Mouse (Mus musculus) liver, embryonic 15.5 days (tissue): ENCODE results near the gene Tiam2. TPM values are rescaled to one million over a fixed set of nuclear protein-coding genes. Genes with fewer than 3 reads are reported as not detected.

Experiments used
- ATAC-seq: fragments of 200-750 bp; cut with Nextera tagmentation; 2 replicates; pipeline ENCODE4 v1.8.0; 2017; ENCODE audit warnings: moderate number of reproducible peaks, mild to moderate bottlenecking, moderate library complexity; ENCODE audit not compliant: insufficient read depth
- H3K27ac ChIP-seq: fragments of 300-500 bp; sonication (generic); replicated peaks from 2 replicates; pipeline ENCODE4 v1.5.1; 2015; ENCODE audit warnings: mild to moderate bottlenecking, inconsistent platforms
- H3K27me3 ChIP-seq: fragments of 300-500 bp; sonication (generic); 2 replicates; pipeline ENCODE4 v1.6.1; 2015; ENCODE audit warnings: mild to moderate bottlenecking, inconsistent platforms
- H3K36me3 ChIP-seq: fragments of 300-500 bp; sonication (generic); replicated peaks from 2 replicates; pipeline ENCODE4 v1.6.1; 2015; ENCODE audit warnings: moderate library complexity, mild to moderate bottlenecking, inconsistent platforms
- H3K4me1 ChIP-seq: fragments of 300-500 bp; sonication (generic); replicated peaks from 2 replicates; pipeline ENCODE4 v1.6.1; 2015; ENCODE audit warnings: inconsistent platforms
- H3K4me2 ChIP-seq: fragments of 300-500 bp; sonication (generic); 2 replicates; pipeline ENCODE4 v1.6.1; 2015; ENCODE audit warnings: moderate library complexity, mild to moderate bottlenecking, inconsistent platforms
- H3K4me3 ChIP-seq: fragments of 300-500 bp; sonication (generic); replicated peaks from 2 replicates; pipeline ENCODE4 v1.5.1; 2015; ENCODE audit warnings: mild to moderate bottlenecking, inconsistent platforms
- H3K9ac ChIP-seq: fragments of 300-500 bp; sonication (generic); 2 replicates; pipeline ENCODE4 v1.6.1; 2015; ENCODE audit warnings: moderate library complexity, mild to moderate bottlenecking, inconsistent platforms
- H3K9me3 ChIP-seq: fragments of 300-500 bp; sonication (generic); replicated peaks from 2 replicates; pipeline ENCODE4 v1.6.1; 2016; ENCODE audit warnings: inconsistent platforms
- WGBS: fragments of 180-500 bp; shearing (Covaris S2); methylation state at CpG from one replicate; pipeline ENCODE4 v1.1.7; 2015; ENCODE audit warnings: mixed read lengths; ENCODE audit not compliant: insufficient replicate concordance; 5-methylcytosine and 5-hydroxymethylcytosine counted together
- polyA plus RNA-seq: library from polyadenylated mRNA; unstranded; fragments of >200 nt; fragmentation: Nextera tagmentation; extraction: Ambion mirVana; gene quantifications from 2 replicates; pipeline ENCODE4 v1.2.1, GENCODE M21; 2015

The Tiam2 gene
- polyA plus RNA-seq, 1 experiment from 2014 or later = 0.73 TPM

DNA sequence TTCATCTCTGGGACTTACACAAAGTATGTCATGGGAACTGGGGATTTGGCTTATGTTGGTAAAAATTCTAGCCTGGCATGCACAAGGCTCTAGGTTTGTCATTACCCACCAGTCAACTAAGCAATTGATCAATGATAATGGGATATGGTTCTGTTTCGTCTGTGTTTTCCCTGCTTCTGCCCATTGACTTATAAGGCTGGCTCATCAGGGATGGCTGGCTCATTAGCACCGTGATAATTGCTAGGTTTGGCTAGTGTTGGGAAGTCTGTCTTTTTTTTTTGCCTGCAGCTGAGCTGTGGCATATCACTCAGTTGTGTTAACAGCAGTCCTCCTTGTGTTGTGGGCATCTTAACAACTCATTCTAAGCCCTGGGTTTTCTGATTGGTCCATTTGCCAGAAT is 36.8 kb downstream of the Tiam2 start:
- WGBS = 45% methylated on average over 2 of the region's 2 CpGs
- Histone ChIP-seq H3K4me2 (no peak overlapping the region), H3K4me1 (no peaks in the 10 kb centered on the region), H3K9me3 (no peaks in the 10 kb centered on the region), H3K4me3 (no peak overlapping the region), H3K27ac (no peak overlapping the region), H3K9ac (no peak overlapping the region), H3K36me3 (no peaks in the 10 kb centered on the region), H3K27me3 (no peaks in the 10 kb centered on the region)
- ATAC-seq = no peak

DNA sequence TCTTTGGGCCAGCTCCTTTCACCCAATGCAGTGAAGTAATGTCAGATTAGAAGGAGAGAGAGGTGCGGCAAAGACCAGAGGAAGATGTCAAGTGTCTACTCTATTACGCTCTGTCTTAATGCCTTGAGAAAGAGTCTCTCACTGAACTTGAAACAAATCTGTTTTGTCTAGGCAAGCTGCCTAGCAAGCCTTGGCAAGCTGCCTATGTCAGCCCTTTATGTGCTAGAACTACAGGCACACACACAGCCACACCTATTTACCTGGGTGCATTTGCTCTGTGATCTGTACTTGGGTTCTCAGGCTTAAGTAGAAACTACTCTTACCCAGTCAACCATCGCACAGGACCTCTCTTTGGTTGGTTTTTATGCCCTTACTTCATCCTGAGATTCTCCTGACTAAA is 40.4 kb downstream of the Tiam2 start:
- no peak overlapping the region for H3K27ac ChIP-seq
- H3K4me1 ChIP-seq = no peaks in the 10 kb centered on the region
- H3K9me3 ChIP-seq = no peaks in the 10 kb centered on the region
- no peak overlapping the region for H3K9ac ChIP-seq
- H3K4me3 ChIP-seq = no peak overlapping the region
- no peak overlapping the region for H3K4me2 ChIP-seq
- H3K27me3 ChIP-seq = no peaks in the 10 kb centered on the region
- ATAC-seq = no peak
- WGBS = 77% methylated on average over 3 of the region's 3 CpGs
- H3K36me3 ChIP-seq = no peaks in the 10 kb centered on the region

- 30% methylated on average over 1 of the region's 1 CpGs for WGBS
These were observed 42.0 kb downstream of the Tiam2 start for GRCm38 (mm10) chr17:3368386-3368785.

GRCm38 (mm10) chr17:3369631-3370030 is 43.3 kb downstream of the Tiam2 start:
- Histone ChIP-seq H3K9ac (no peak overlapping the region), H3K36me3 (no peaks in the 10 kb centered on the region), H3K4me3 (no peak overlapping the region), H3K4me2 (no peak overlapping the region), H3K27me3 (no peaks in the 10 kb centered on the region), H3K9me3 (no peaks in the 10 kb centered on the region), H3K4me1 (no peaks in the 10 kb centered on the region), H3K27ac (no peak overlapping the region)
- ATAC-seq = no peak
- WGBS = 67% methylated on average over 4 of the region's 4 CpGs

More at GRCm38 (mm10) chr17:3368386-3368785, 42.0 kb downstream of the Tiam2 start:
- H3K4me2 ChIP-seq = no peak overlapping the region
- H3K27ac ChIP-seq = no peak overlapping the region
- H3K9me3 ChIP-seq = no peaks in the 10 kb centered on the region
- H3K4me3 ChIP-seq = no peak overlapping the region
- H3K27me3 ChIP-seq = no peaks in the 10 kb centered on the region
- no peak overlapping the region for H3K9ac ChIP-seq
- no peak for ATAC-seq
- no peaks in the 10 kb centered on the region for H3K36me3 ChIP-seq
- no peaks in the 10 kb centered on the region for H3K4me1 ChIP-seq

DNA sequence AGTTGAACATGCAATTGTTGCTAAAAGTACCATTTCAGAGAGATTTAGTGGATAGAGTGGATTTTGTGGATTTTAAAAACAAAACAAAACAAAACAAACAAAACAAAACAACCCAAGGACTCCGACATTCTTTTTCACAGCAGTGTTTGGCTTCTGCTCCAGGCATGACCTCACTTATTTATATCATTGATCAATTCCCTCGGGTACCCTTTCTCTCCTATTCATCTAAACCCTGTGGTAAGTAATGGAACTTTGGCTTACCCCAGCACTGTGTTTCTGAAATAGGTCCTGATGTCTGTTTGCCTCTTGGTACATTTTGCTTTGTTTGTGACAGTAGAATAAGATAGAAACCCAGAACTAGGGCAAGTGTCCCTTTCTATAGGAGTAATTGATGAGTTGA is 52.2 kb downstream of the Tiam2 start:
- Histone ChIP-seq H3K9ac (no peak overlapping the region), H3K4me3 (no peak overlapping the region), H3K9me3 (no peaks in the 10 kb centered on the region), H3K36me3 (no peaks in the 10 kb centered on the region), H3K27ac (no peak overlapping the region), H3K4me1 (no peaks in the 10 kb centered on the region), H3K27me3 (no peaks in the 10 kb centered on the region), H3K4me2 (no peak overlapping the region)
- 36% methylated on average over 2 of the region's 2 CpGs for WGBS
- ATAC-seq = no peak

DNA sequence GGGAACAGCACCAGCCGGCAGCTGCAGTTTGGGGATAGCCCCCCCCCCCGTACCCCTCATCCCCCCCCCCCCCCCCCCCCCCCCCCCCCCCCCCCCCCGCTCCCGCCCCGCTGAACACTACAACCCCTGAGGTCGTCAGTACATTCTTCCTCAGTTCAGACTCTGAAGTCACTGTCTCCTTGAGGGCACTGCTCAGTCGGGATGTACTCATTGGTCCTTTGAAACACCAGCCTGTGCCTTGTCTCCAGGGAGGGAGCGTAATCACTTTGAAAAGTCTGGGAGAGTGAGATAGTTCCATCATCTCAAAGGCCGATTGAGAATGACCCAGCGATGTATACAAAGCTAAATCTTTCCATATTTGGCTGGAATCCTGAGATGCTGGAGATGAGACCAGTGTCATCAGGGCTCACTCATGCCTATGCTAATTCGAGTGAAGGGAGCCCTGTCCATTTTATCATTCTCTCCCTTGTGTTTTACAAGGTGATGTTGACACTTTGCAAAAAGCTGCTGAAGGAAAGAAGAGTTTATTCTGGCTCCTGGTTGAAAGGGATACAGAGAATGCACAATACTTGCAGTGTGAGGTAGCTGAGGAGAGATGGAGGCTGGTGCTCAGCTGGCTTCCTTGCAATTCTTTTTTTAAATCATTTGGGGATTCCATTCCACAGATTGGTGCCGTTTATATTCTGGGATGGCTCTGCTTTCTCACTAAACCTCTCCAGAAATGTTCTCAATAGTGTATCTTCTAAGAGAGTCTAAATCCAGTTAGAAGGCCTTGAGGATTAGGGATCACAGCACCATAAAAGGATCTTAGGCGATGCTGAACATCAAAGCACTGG is 53.6 kb downstream of the Tiam2 start:
- Histone ChIP-seq H3K9me3 (no peaks in the 10 kb centered on the region), H3K9ac (no peak overlapping the region), H3K27me3 (no peaks in the 10 kb centered on the region), H3K4me2 (no peak overlapping the region), H3K27ac (no peak overlapping the region), H3K36me3 (no peaks in the 10 kb centered on the region), H3K4me1 (no peaks in the 10 kb centered on the region), H3K4me3 (no peak overlapping the region)
- ATAC-seq = no peak
- 36% methylated on average over 10 of the region's 13 CpGs for WGBS

GRCm38 (mm10) chr17:3385391-3385790 is 59.0 kb downstream of the Tiam2 start:
- H3K9ac ChIP-seq = no peak overlapping the region
- 48% methylated on average over 1 of the region's 1 CpGs for WGBS
- no peak overlapping the region for H3K4me2 ChIP-seq
- H3K9me3 ChIP-seq = no peaks in the 10 kb centered on the region
- no peaks in the 10 kb centered on the region for H3K4me1 ChIP-seq
- no peak for ATAC-seq
- H3K36me3 ChIP-seq = no peaks in the 10 kb centered on the region
- no peak overlapping the region for H3K4me3 ChIP-seq
- no peaks in the 10 kb centered on the region for H3K27me3 ChIP-seq
- H3K27ac ChIP-seq = no peak overlapping the region

GRCm38 (mm10) chr17:3387819-3388218 is 61.4 kb downstream of the Tiam2 start:
- no peaks in the 10 kb centered on the region for H3K9me3 ChIP-seq
- no peak overlapping the region for H3K27ac ChIP-seq
- no peak overlapping the region for H3K4me3 ChIP-seq
- H3K4me1 ChIP-seq = no peaks in the 10 kb centered on the region
- H3K36me3 ChIP-seq = no peaks in the 10 kb centered on the region
- no peak overlapping the region for H3K4me2 ChIP-seq
- no peaks in the 10 kb centered on the region for H3K27me3 ChIP-seq
- WGBS = 34% methylated on average over 4 of the region's 4 CpGs
- ATAC-seq = no peak
- H3K9ac ChIP-seq = no peak overlapping the region

GRCm38 (mm10) chr17:3389741-3390140 is 63.4 kb downstream of the Tiam2 start:
- Histone ChIP-seq H3K27me3 (no peaks in the 10 kb centered on the region), H3K27ac (no peak overlapping the region), H3K36me3 (no peaks in the 10 kb centered on the region), H3K9ac (no peak overlapping the region), H3K4me2 (no peak overlapping the region), H3K9me3 (no peaks in the 10 kb centered on the region), H3K4me1 (no peaks in the 10 kb centered on the region), H3K4me3 (no peak overlapping the region)
- no peak for ATAC-seq
- WGBS = 56% methylated on average over 4 of the region's 4 CpGs

DNA sequence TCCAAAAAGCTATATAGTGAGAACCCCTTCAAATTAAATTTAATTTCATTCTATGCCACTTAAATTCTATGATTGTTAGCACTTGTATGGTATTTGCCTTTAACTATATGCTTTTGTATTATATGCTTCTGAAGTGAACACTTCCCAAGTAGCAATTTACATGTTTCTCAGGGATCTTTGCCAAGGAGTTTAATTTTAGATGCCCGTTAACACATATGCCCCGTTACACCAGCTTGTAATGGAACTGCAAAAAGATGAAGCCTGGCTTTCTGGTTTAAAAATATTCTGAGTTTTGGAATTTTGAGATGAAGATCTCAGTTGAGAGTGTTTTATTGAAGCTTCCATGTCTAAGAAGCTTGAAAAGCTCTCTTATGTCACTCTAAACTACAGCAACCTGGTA is 67.6 kb downstream of the Tiam2 start:
- Histone ChIP-seq H3K36me3 (no peaks in the 10 kb centered on the region), H3K9me3 (no peaks in the 10 kb centered on the region), H3K4me1 (no peaks in the 10 kb centered on the region), H3K9ac (no peak overlapping the region), H3K4me2 (no peak overlapping the region), H3K4me3 (no peak overlapping the region), H3K27me3 (no peaks in the 10 kb centered on the region), H3K27ac (no peak overlapping the region)
- ATAC-seq = no peak
- 63% methylated on average over 2 of the region's 2 CpGs for WGBS

DNA sequence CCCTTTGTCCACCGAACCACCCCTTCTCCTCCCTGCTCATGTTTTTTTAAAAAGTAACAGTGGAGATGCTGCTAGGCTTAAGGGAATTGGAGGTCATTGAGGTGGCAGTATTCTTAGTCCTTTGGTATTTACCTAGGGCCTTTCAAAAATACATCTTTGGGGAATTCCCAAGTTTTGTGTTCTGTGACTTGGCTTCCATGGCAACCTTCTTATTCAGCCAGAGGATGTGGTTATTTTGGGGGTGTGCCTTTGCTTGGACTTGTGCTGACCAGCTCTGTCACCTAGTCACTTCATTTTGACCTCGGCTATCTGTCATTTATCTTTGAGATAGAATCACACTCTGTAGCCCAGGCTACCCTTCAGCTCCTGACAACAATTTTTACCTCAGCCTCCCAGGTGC is 68.6 kb downstream of the Tiam2 start:
- no peak for ATAC-seq

DNA sequence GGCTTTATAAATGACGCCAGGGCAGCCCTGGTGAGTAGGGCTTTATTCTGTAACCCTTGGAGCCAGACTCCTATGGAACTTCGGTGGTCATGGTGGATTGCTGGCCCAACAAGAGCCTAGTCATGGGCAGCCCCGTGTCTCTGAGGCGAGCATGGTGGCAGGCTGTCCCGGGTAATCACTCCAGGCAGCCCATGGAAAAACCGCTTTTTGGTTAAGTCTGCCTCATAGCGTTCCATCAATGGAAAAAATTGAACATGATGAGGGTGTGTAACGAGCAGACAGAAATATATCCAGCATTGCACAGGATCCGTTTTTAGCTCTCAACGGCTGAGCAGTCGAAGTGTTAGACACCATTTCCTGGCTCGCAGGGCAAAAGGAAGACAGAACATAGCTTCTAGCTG is 70.5 kb downstream of the Tiam2 start:
- Histone ChIP-seq H3K4me1 (no peaks in the 10 kb centered on the region), H3K36me3 (no peaks in the 10 kb centered on the region), H3K4me3 (no peak overlapping the region), H3K27ac (no peak overlapping the region), H3K27me3 (no peaks in the 10 kb centered on the region), H3K4me2 (no peak overlapping the region), H3K9ac (no peak overlapping the region), H3K9me3 (no peaks in the 10 kb centered on the region)
- no peak for ATAC-seq
- 37% methylated on average over 12 of the region's 12 CpGs for WGBS

More for the DNA sequence above, 68.6 kb downstream of the Tiam2 start:
- H3K4me1 ChIP-seq = no peaks in the 10 kb centered on the region
- 56% methylated on average over 2 of the region's 2 CpGs for WGBS
- no peak overlapping the region for H3K27ac ChIP-seq
- H3K9me3 ChIP-seq = no peaks in the 10 kb centered on the region
- no peak overlapping the region for H3K4me2 ChIP-seq
- no peak overlapping the region for H3K9ac ChIP-seq
- H3K27me3 ChIP-seq = no peaks in the 10 kb centered on the region
- H3K4me3 ChIP-seq = no peak overlapping the region
- H3K36me3 ChIP-seq = no peaks in the 10 kb centered on the region
